Mouse (Mus musculus) liver, embryonic 11.5 days (tissue): ENCODE data around the gene Cyfip2. TPM values are rescaled to one million over a fixed set of nuclear protein-coding genes. Genes with fewer than 3 reads are reported as not detected.
"Not testable (repeated sequence)": the region's sequence is repeated elsewhere in the genome, so short reads cannot be mapped to it uniquely, and the experiment has no call there.

Source experiments
- ATAC-seq: fragments of 200-750 bp; cut with Nextera tagmentation; replicated peaks from 2 replicates; pipeline ENCODE4 v1.8.0; 2017; ENCODE audit warnings: moderate number of reproducible peaks, mild to moderate bottlenecking, moderate TSS enrichment, moderate library complexity; ENCODE audit not compliant: low FRiP score
- DNase-seq: peaks from one replicate; pipeline ENCODE4 v3.0.0-alpha.2; 2017; ENCODE audit warnings: low spot score
- H3K27ac ChIP-seq: fragments of 300-500 bp; sonication (generic); 2 replicates; pipeline ENCODE4 v1.5.1; 2014; ENCODE audit warnings: mild to moderate bottlenecking, low read depth, low read length, control low read depth
- H3K27me3 ChIP-seq: fragments of 300-500 bp; sonication (generic); replicated peaks from 2 replicates; pipeline ENCODE4 v1.6.1; 2014; ENCODE audit warnings: low read length, mixed read lengths; ENCODE audit not compliant: control insufficient read depth, insufficient read depth
- H3K36me3 ChIP-seq: fragments of 300-500 bp; sonication (generic); 2 replicates; pipeline ENCODE4 v1.6.1; 2014; ENCODE audit warnings: mild to moderate bottlenecking, low read length, moderate library complexity, mixed read lengths; ENCODE audit not compliant: control insufficient read depth, insufficient read depth
- H3K4me1 ChIP-seq: fragments of 300-500 bp; sonication (generic); replicated peaks from 2 replicates; pipeline ENCODE4 v1.6.1; 2014; ENCODE audit warnings: low read length, mixed read lengths; ENCODE audit not compliant: control insufficient read depth, insufficient read depth
- H3K4me2 ChIP-seq: fragments of 300-500 bp; sonication (generic); 2 replicates; pipeline ENCODE4 v1.6.1; 2014; ENCODE audit warnings: mild to moderate bottlenecking, control low read depth, moderate library complexity
- H3K4me3 ChIP-seq: fragments of 300-500 bp; sonication (generic); 2 replicates; pipeline ENCODE4 v1.5.1; 2014; ENCODE audit warnings: low read depth, low read length, control low read depth
- H3K9ac ChIP-seq: fragments of 300-500 bp; sonication (generic); 2 replicates; pipeline ENCODE4 v1.6.1; 2014; ENCODE audit warnings: low read depth, low read length, control low read depth
- H3K9me3 ChIP-seq: fragments of 300-500 bp; sonication (generic); 2 replicates; pipeline ENCODE4 v1.6.1; 2016; ENCODE audit warnings: low read length, inconsistent platforms, mixed read lengths; ENCODE audit not compliant: control insufficient read depth
- WGBS: fragments of 180-500 bp; shearing (Covaris S2); extraction: QIAGEN DNeasy Blood & Tissue Kit; methylation state at CpG from one replicate; pipeline ENCODE4 v1.1.7; 2014; 5-methylcytosine and 5-hydroxymethylcytosine counted together
- polyA plus RNA-seq: library from polyadenylated mRNA; unstranded; fragments of >200 nt; fragmentation: Nextera tagmentation; extraction: Ambion mirVana; gene quantifications from 2 replicates; pipeline ENCODE4 v1.2.1, GENCODE M21; 2014

Gene Cyfip2
- polyA plus RNA-seq, 1 experiment from 2014 or later = 8.7 TPM

DNA sequence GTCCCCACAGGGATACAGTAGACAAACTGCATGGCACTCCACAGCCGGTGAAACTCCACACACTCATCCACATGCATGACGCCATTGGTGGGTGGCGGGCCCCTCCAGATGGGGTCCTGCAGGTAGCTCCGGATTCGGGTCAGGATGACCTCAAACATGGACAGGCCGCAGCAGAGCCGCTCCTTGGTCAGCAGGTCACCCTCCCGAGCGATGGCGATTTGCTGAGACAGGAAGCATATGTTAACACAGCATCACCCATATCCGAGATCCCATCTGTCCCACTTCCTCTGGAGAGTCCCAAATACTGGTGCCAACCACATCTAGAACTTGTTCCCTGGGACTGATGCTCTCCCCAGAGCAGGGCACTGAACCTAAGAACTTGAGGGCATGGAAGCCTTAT, 112.0 kb downstream of the Cyfip2 start:
- WGBS = 77% methylated on average over 11 of the region's 11 CpGs
- Histone ChIP-seq H3K9ac (no peak overlapping the region), H3K4me1 (no peaks in the 10 kb centered on the region; the same call in 1 of the 2 replicates), H3K27me3 (no peaks in the 10 kb centered on the region), H3K36me3 (no peaks in the 10 kb centered on the region), H3K27ac (no peak overlapping the region), H3K9me3 (no peaks in the 10 kb centered on the region), H3K4me2 (no peak overlapping the region), H3K4me3 (no peak overlapping the region)
- DNase-seq = no peak
- ATAC-seq = no peak

DNA sequence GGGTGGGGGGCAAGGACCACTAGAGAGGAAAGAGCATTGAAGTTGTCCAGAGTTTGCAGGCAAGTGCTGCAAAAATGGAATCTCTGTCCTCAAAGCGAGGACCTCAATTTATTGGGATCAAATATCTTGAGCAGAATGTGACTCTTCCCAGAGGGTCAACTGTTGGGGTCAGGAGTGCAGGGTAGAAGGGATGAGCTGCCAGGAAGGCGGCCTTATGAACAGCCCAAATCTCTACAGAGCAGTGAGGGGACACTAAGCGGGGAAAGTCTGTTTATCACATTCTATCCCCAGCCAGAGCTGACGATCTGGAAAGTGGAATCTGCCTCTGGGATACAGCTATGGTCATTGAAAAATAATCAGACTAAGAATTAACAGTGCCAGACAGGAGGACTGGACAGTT, 118.5 kb downstream of the Cyfip2 start:
- WGBS = 53% methylated on average over 4 of the region's 4 CpGs
- DNase-seq (no peak), ATAC-seq (no peak)
- Histone ChIP-seq H3K27ac (no peak overlapping the region), H3K9me3 (no peaks in the 10 kb centered on the region), H3K4me1 (no peaks in the 10 kb centered on the region), H3K4me2 (no peak overlapping the region), H3K9ac (no peak overlapping the region), H3K4me3 (no peak overlapping the region), H3K27me3 (no peaks in the 10 kb centered on the region), H3K36me3 (no peaks in the 10 kb centered on the region)

DNA sequence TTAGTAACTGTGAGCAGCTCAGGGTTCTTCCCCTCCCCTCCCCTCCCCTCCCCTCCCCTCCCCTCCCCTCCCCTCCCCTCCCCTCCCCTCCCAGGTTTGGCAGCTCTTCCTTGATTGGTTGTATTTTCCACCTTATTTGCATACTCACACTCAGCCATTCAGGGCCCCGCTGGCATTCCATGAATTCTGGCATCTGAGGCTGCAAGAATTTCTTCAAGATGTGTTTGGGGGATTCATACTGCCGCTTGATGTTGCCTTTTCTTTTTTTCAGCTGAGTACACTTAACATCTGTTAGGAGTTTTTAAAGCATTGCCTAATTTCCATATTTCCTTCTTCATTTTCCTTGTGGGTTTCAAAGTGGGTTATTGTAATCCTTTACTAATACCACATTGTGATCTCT, 124.4 kb downstream of the Cyfip2 start:
- no peaks in the 10 kb centered on the region for H3K27me3 ChIP-seq
- H3K36me3 ChIP-seq = no peaks in the 10 kb centered on the region
- H3K4me1 ChIP-seq = no peaks in the 10 kb centered on the region
- no peaks in the 10 kb centered on the region for H3K9me3 ChIP-seq
- WGBS = 77% methylated on average over 2 of the region's 2 CpGs
- no peak overlapping the region for H3K9ac ChIP-seq
- no peak for DNase-seq
- H3K4me2 ChIP-seq = no peak overlapping the region
- H3K27ac ChIP-seq = no peak overlapping the region
- ATAC-seq = no peak
- H3K4me3 ChIP-seq = no peak overlapping the region

DNA sequence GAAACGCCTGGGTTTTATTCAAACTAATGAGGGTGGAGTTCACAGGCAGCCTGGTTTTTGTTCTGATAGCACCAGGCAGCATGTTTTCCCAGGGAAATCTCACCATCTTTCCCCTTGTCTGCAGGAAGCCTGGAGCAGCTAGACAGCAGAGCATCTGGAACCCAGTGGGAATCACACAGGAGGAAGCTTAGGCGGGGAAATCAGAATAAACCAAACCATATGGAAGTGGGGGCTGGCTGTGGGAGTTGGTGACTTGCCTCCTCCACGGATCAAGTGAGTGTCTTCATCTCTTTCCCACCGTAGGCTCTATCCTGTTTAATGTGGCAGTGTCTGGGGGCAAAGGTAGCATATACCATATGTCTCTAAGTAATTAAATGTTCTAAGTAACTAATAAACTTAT, 127.2 kb downstream of the Cyfip2 start:
- no peak overlapping the region for H3K27ac ChIP-seq
- WGBS = 27% methylated on average over 4 of the region's 4 CpGs
- DNase-seq = no peak
- H3K36me3 ChIP-seq = no peaks in the 10 kb centered on the region
- no peaks in the 10 kb centered on the region for H3K27me3 ChIP-seq
- H3K4me1 ChIP-seq = no peaks in the 10 kb centered on the region
- H3K4me2 ChIP-seq = no peak overlapping the region
- H3K9me3 ChIP-seq = no peaks in the 10 kb centered on the region
- H3K9ac ChIP-seq = no peak overlapping the region
- no peak overlapping the region for H3K4me3 ChIP-seq
- no peak for ATAC-seq

DNA sequence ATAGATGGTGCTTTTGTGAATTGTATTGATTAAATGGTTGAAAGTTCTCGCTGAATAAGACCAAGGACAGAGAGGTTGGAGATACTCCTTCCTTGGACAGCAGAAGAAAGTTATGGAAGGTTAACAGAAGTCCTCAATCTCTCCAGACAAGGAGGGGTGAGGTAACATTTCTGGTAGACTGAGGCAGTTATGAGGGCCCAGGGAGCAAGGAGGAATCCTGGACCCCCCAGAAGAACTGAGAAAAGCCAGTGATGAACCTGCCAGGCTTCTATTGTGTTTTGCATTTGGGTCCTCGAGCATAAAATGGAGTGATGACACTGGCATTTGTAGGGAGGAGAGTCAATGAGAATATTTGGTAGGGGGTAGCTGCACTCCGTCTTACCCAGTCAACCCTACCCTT, 127.7 kb downstream of the Cyfip2 start:
- Histone ChIP-seq H3K36me3 (no peaks in the 10 kb centered on the region), H3K9me3 (no peaks in the 10 kb centered on the region), H3K4me1 (no peaks in the 10 kb centered on the region), H3K27ac (no peak overlapping the region), H3K9ac (no peak overlapping the region), H3K4me3 (no peak overlapping the region), H3K27me3 (no peaks in the 10 kb centered on the region), H3K4me2 (no peak overlapping the region)
- DNase-seq (no peak), ATAC-seq (no peak)
- WGBS = 63% methylated on average over 3 of the region's 3 CpGs

DNA sequence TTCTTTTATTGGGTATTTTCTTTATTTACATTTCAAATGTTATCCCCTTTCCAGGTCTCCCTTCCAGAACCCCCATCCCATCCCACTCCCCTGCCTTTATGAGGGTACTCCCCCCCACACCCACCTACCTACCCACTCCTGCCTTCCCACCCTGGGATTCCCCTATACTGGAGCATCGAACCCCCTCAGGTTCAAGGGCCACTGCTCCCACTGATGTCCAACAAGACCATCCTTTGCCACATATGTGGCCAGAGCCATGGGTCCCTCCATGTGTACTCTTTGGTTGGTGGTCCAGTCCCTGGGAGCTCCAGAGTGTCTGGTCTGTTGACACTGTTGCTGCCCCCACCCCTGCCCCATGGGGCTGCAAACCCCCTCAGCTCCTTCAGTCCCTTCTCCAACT, 130.6 kb downstream of the Cyfip2 start:
- H3K9me3 ChIP-seq, H3K4me2 ChIP-seq, ATAC-seq, DNase-seq, H3K9ac ChIP-seq, H3K36me3 ChIP-seq, H3K4me1 ChIP-seq, H3K27me3 ChIP-seq, H3K27ac ChIP-seq, H3K4me3 ChIP-seq: not testable (repeated sequence)
- WGBS = 82% methylated on average over 1 of the region's 1 CpGs

DNA sequence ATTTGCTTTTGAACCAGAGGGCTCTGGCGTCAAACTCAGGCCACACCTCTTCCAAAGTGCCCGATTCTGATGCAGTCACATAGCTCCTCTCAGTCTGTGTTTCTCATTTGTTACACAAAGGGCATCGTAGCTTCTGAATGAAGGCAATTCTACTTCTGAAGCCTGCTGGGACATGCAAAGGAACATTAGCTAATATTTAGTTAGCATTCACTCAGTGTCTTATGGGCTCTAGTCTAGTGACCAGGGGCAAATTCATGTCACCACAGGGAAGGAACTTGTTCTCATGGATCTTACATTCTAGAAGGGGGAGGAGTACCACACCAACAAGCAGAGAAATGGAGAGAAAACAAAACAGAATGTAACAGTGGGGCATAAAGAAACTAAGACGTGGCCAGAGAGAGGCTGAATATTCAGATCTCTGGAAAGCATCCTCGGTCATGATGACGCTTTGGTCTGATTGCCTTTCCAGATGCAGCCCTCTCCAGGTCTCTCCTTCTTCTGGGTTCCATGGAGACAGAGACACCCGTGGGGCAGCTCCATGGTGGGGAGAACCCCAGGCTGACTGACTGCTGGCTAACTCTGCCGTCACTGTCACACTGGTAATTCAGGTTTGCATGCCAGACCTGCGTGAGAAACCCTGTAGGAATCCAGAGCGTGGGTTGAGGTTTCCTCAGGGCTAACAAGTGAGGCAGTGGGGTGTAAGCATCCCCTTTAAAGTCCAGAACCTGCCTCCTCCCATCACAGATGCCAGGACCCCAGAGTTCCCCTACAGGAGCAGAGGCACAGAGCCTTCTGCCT, 135.2 kb downstream of the Cyfip2 start:
- no peak overlapping the region for H3K4me3 ChIP-seq
- 74% methylated on average over 10 of the region's 10 CpGs for WGBS
- DNase-seq (no peak), ATAC-seq (no peak)
- no peak overlapping the region for H3K9ac ChIP-seq
- H3K9me3 ChIP-seq = no peaks in the 10 kb centered on the region
- no peaks in the 10 kb centered on the region for H3K27me3 ChIP-seq
- H3K27ac ChIP-seq = no peak overlapping the region
- no peaks in the 10 kb centered on the region for H3K4me1 ChIP-seq
- H3K4me2 ChIP-seq = no peak overlapping the region
- no peaks in the 10 kb centered on the region for H3K36me3 ChIP-seq

DNA sequence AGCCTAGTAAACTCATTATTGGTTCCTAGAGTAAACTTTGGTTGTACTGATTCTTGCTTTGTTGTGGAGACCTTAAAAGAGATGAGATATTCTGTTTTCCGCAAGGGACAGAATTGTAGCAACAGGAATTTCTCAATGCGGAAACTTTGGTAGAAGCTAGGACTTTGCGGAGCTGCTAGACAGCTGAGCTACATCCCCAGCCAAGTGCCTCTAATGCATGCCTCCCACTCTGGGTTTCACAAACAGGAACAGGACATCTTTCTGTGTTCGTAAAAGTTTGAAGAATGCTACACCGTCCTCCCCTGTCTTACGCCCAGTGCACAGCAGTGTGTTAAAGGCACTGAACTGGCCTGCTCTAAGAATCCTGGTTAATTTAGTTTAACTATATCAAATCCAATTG, 136.5 kb downstream of the Cyfip2 start:
- Histone ChIP-seq H3K27ac (no peak overlapping the region), H3K9me3 (no peaks in the 10 kb centered on the region), H3K4me1 (no peaks in the 10 kb centered on the region), H3K27me3 (no peaks in the 10 kb centered on the region), H3K4me2 (no peak overlapping the region), H3K36me3 (no peaks in the 10 kb centered on the region), H3K4me3 (no peak overlapping the region), H3K9ac (no peak overlapping the region)
- ATAC-seq (no peak), DNase-seq (no peak)
- WGBS = 90% methylated on average over 6 of the region's 6 CpGs

DNA sequence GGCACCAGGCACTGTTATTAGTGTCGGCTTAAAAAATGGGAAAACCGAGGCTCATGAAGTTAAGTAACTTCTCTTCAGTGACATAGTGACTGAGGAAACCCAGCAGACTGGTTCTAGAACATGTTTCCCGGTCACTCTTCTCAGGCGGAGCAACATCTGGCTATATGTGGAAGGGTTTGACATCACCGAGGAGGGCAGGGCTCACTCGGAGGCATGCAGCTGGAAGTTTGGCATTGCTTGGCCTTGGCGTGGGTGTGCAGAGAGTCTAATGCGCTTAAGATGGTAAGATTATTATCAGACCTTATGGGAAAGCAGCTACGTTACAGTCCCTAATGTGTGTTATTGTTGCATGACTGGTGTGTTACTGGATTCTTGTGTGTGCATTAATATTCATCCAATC, 140.5 kb downstream of the Cyfip2 start:
- no peak overlapping the region for H3K4me2 ChIP-seq
- no peak overlapping the region for H3K4me3 ChIP-seq
- DNase-seq (no peak), ATAC-seq (no peak)
- peaks cover 5% of the 10 kb centered on the region for H3K27me3 ChIP-seq
- 82% methylated on average over 9 of the region's 9 CpGs for WGBS
- H3K9me3 ChIP-seq = no peaks in the 10 kb centered on the region
- no peaks in the 10 kb centered on the region for H3K36me3 ChIP-seq
- no peaks in the 10 kb centered on the region for H3K4me1 ChIP-seq
- H3K9ac ChIP-seq = no peak overlapping the region
- no peak overlapping the region for H3K27ac ChIP-seq
